Mouse (Mus musculus) T-helper 2 cell (primary cell): ENCODE results near the gene Emp3.
"Not testable (repeated sequence)": the region's sequence is repeated elsewhere in the genome, so short reads cannot be mapped to it uniquely, and the experiment has no call there.

Source experiments
- in situ Hi-C: fragments of 300-600 bp; cut with MboI, MseI; formaldehyde crosslinking; loops from one replicate; pipeline ENCODE4 v1.15.1; 2025; ENCODE audit warnings: high pct_unique_total_duplicates

The Emp3 gene

GRCm38 (mm10) chr7:45921242-45921621, at the start of gene Emp3:
TSS of gene Emp3 (minus strand) at chr7:45921404.
- in situ Hi-C loops, result loop anchor here (5.0 kb wide), 2 partner anchors 119 to 179 kb away; no protein-coding TSS in a partner anchor

DNA sequence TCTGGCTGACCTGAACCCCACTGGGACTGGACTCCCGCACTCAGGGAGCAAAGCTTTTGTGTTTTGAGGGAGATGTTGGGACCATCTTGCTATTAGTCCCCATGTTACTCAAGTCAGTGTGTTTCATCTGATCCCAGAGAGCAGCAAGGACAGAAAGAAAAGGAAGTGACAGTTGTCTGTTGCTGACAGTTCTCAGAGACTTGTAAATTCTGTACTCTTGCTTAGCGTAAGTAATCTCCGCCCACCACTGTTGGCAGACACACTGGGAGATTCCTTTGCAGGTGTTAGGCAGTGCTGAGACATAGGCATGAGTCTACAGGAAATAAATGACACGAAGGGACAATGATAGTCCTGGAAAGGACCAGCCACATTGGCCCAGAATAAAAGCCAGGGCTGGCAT, 35.4 kb upstream of the Emp3 start:
- in situ Hi-C loops, result loop anchor here (25.0 kb wide), 1 partner anchor 1269 kb away; no protein-coding TSS in a partner anchor

GRCm38 (mm10) chr7:45949061-45949460, 27.9 kb upstream of the Emp3 start:
- in situ Hi-C loops, result no loop called here

DNA sequence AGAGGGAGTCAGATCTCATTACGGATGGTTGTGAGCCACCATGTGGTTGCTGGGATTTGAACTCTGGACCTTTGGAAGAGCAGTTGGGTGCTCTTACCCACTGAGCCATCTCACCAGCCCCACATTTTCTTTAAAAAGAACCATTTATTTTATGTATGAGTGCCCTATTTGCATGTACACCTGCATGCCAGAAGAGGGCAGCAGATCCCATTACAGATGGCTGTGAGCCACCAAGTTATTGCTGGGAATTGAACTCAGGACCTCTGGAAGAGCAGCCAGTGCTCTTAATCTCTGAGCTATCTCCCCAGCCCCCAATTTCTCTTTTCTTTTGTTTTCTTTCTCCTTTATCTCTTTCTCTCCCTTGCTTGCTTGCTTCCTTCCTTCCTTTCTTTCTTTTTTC, 22.1 kb upstream of the Emp3 start:
- in situ Hi-C loops, result loop anchor here (5.0 kb wide), 2 partner anchors 69 to 211 kb away; no protein-coding TSS in a partner anchor

GRCm38 (mm10) chr7:45941986-45942385, 20.8 kb upstream of the Emp3 start:
- in situ Hi-C loops, result loop anchor here (5.0 kb wide), 2 partner anchors 70 to 210 kb away; no protein-coding TSS in a partner anchor

- in situ Hi-C loops, result loop anchor here (5.0 kb wide), 2 partner anchors 72 to 208 kb away; no protein-coding TSS in a partner anchor
These were observed 18.6 kb upstream of the Emp3 start for GRCm38 (mm10) chr7:45939836-45940235.

- in situ Hi-C loops, result no loop called here
These were observed 13.9 kb upstream of the Emp3 start for GRCm38 (mm10) chr7:45935114-45935513.

- in situ Hi-C loops, result not testable (repeated sequence)
These were observed 12.6 kb upstream of the Emp3 start for GRCm38 (mm10) chr7:45933766-45934165.

DNA sequence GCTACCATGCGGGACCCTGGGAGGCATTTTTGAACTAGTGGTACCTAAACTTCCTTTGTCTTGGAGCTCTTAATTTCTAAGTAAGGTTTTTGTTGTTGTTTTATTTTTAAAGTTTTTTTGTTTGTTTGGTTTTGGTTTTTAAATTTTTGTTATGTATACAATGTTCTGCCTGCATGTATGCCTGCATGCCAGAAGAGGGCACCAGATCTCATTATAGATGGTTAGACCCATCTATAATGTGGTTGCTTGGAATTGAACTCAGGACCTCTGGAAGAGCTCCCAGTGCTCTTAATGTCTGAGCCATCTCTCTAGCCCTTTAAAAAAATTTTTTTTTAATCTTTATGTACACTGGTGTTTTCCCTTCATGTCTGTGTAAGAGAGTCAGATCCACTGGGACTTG, 8.5 kb upstream of the Emp3 start:
- in situ Hi-C loops, result no loop called here

- in situ Hi-C loops, result no loop called here
These were observed 7.6 kb upstream of the Emp3 start for GRCm38 (mm10) chr7:45928626-45929295.

GRCm38 (mm10) chr7:45924429-45924816, 3.2 kb upstream of the Emp3 start:
- in situ Hi-C loops, result loop anchor here (5.0 kb wide), 2 partner anchors 122 to 182 kb away; no protein-coding TSS in a partner anchor

DNA sequence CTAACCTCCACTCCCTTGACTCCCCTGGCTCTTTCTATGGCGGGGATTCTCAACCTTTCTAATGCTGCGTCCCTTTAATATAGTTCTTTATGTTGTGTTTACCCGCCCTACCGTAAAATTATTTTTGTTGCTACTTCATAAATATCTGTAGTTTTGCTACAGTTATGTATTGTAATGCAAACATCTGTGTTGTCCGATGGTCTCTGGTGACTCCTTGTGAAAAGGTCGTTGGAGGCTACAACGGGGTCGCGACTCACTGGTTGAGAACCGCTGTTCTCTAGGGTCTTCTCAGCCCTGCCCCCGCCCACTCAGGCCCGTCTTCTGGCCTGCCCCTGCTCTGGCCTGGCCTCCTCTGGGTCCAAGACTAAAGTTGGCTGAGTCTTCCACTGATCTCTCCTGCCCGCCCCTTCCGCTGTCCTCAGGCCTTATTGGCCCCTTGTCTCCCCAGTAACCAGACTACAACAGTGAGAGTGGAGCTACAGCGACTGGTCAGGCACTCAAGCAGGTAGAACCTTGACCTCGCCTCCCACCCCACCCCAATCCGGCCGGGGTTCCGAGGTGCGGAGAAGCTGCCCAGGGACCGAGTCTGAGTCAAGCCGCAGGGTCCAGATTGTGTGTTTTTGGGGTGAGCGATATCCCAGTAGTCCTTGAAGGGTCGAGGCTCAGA, 2.7 kb upstream of the Emp3 start, which contains the start of gene Ccdc114:
TSS of gene Ccdc114 (plus strand) at position 311 of the 667 bp plus-strand sequence.
- in situ Hi-C loops, result loop anchor here (5.0 kb wide), 2 partner anchors 122 to 182 kb away; no protein-coding TSS in a partner anchor

DNA sequence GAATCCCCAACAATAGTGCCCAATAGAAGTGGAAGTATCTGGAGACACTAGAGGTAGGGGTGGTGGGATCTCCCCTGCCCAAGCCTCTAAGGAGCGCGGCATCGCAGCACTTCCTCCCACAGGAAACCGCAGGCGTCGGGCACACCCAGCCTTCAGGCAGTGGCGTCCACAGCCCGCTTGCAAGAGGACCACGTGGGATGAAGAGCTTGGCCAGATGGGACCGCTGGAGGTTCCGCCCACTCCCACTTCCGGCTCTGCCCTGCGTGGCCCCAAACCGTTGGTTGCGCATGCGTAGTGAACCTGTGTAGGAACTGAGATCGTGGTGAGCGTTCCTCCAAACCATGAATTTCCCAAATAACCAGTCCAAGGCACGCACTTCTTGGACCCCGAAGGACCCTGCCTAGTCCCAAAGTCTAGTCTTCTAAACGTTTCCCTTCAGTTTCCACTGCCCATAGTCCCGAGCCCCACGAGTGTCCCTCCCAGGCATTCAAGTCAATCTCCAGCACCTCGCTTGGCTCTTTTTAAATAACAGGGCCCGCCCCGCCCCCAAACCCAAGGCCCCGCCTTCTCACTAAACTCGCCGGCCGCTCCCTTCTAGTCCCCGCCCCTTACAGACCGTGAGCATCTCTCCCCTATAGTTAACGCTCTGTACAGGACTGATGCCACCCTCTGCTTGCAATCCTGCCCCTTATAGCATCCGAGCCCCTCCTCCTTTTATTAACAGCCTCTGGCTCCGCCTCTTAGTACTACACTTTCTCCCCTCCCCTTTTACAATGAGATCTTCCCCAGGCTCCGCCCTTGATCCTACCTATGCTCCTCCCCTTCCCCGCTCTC, 1.9 kb upstream of the Emp3 start:
- in situ Hi-C loops, result loop anchor here (5.0 kb wide), 2 partner anchors 121 to 181 kb away; no protein-coding TSS in a partner anchor

DNA sequence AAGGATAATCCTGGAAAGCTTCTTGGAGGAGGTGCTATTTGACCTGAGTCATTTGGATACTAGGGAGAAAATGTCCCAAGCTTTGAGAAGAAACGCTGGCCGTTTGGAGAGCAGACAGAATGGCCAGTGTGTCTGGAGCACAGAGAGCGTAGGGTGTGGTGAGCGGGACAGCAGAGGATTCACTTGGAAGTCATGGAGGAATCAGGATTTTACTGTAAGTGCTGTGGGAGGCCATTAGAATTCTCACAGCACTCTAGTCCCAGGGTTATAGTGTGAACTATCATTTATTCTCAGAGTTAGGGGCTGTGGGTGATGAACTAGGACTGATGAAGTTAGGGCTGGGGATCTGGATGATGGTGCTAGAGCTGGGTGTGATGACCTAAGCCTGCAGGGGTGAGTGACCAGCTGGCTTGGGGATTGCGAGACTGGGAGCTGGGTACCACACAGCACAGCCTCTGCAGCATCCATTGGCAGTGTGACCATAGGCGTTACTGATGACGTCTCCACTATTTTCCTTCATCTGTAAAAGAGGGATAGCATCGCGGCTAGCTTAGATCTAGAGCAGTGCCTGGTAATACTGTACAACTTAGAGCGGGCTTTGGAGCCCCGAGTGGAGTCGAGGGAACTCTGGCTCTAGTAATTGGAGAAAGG, 871 bp upstream of the Emp3 start:
- in situ Hi-C loops, result loop anchor here (5.0 kb wide), 2 partner anchors 120 to 180 kb away; no protein-coding TSS in a partner anchor

GRCm38 (mm10) chr7:45920583-45921241, 492 bp downstream of the Emp3 start:
- in situ Hi-C loops, result loop anchor here (5.0 kb wide), 2 partner anchors 118 to 178 kb away; no protein-coding TSS in a partner anchor

DNA sequence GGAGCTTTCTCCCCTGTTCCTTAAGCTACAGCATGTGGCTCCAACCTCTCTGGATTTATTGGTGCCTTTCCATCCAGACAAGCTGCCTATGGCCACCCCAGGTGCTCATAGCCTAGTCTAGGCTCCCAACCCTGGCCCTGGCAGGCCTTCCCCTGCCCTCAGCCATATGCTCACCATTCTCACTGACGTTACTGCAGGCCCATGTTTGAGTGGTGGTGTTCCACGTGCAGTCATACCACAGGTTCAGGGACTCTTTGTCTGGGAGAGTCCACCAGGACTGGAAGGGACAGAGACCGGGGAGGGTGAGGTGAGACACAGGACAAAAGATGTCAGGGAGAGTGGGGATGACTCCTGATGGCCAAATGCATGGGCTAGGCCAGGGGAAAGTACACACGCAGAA, 1.4 kb downstream of the Emp3 start:
- in situ Hi-C loops, result loop anchor here (5.0 kb wide), 2 partner anchors 117 to 177 kb away; no protein-coding TSS in a partner anchor

DNA sequence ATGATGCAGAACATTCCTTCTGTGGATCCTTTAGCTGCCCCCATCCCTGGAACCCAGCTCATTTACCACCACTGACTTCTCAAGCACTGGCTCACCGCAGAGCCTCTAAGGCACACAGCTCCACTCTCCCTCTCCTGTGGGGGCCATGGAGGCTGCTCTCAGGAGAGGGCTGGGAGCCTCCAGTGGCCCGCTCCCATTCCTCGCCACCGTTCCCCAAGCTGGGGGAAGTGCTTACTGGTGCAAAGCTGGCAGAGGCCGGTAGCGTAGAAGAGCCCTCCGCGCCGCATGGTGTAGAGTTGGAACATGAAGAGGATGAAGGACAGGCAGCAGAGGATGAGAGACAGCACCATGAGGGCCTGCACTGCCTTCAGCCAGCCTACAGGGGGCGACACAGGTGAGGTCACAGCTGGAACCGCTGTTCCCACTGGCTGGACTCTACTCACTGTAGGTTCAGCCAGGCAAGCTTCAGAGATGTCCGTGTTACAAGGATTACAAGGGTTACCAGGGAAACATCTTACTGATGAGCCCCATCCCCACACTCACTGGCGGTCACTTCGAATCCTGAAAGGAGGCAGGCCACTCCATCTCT, 2.0 kb downstream of the Emp3 start:
- in situ Hi-C loops, result no loop called here

GRCm38 (mm10) chr7:45917926-45918325, 3.3 kb downstream of the Emp3 start:
- in situ Hi-C loops, result no loop called here

- in situ Hi-C loops, result no loop called here
These were observed 4.0 kb downstream of the Emp3 start for GRCm38 (mm10) chr7:45917004-45917704.
